Mouse (Mus musculus) liver, adult 2 months (tissue): ENCODE data around the gene Nrp2. TPM values are rescaled to one million over a fixed set of nuclear protein-coding genes. Genes with fewer than 3 reads are reported as not detected.
A peak's percentile ranks its signal among the peaks of the same experiment; 100 is the strongest.

Source experiments
- DNase-seq: peaks from one replicate; pipeline ENCODE4 v3.0.0-alpha.2; 2011; ENCODE audit warnings: low read depth, low spot score; ENCODE audit errors: extremely low read depth
- H3K27ac ChIP-seq: fragments of 200-500 bp; replicated peaks from 2 replicates; pipeline ENCODE4 v1.5.1; 2012; ENCODE audit warnings: low read depth, mild to moderate bottlenecking, control low read depth, inconsistent platforms, low read length; ENCODE audit not compliant: insufficient read depth
- H3K27me3 ChIP-seq: fragments of 200-500 bp; 2 replicates; pipeline ENCODE4 v1.6.1; 2012; ENCODE audit warnings: mild to moderate bottlenecking, moderate library complexity, low read length, inconsistent platforms; ENCODE audit not compliant: control insufficient read depth, insufficient read depth
- H3K36me3 ChIP-seq: fragments of 200-500 bp; 2 replicates; pipeline ENCODE4 v1.6.1; 2012; ENCODE audit warnings: low read length, inconsistent platforms; ENCODE audit not compliant: control insufficient read depth, insufficient read depth
- H3K4me1 ChIP-seq: fragments of 200-500 bp; 2 replicates; pipeline ENCODE4 v1.6.1; 2011; ENCODE audit warnings: low read length; ENCODE audit not compliant: control insufficient read depth, insufficient read depth
- H3K4me3 ChIP-seq: fragments of 200-500 bp; 2 replicates; pipeline ENCODE4 v1.5.1; 2011; ENCODE audit warnings: low read depth, mild to moderate bottlenecking, control low read depth, low read length, moderate library complexity; ENCODE audit not compliant: insufficient read depth
- H3K79me2 ChIP-seq: fragments of 200-500 bp; 2 replicates; pipeline ENCODE4 v1.6.1; 2012; ENCODE audit warnings: inconsistent platforms, mild to moderate bottlenecking, low read length, moderate library complexity; ENCODE audit not compliant: control insufficient read depth, insufficient read depth
- H3K9ac ChIP-seq: fragments of 200-500 bp; 2 replicates; pipeline ENCODE4 v1.6.1; 2012; ENCODE audit warnings: low read depth, mild to moderate bottlenecking, control low read depth, inconsistent platforms, low read length
- CTCF ChIP-seq: fragments of 200-500 bp; IDR thresholded peaks from 2 replicates; pipeline ENCODE4 v1.5.1; 2011; ENCODE audit warnings: low read depth, low read length, control low read depth
- POLR2A ChIP-seq: fragments of 200-500 bp; IDR thresholded peaks from 2 replicates; pipeline ENCODE4 v1.6.1; 2011; ENCODE audit warnings: low read length, control low read depth; ENCODE audit not compliant: insufficient read depth; ENCODE audit errors: extremely low read depth
- WGBS: fragments of 180-500 bp; shearing (Covaris S2); methylation state at CpG from one replicate; pipeline ENCODE4 v1.1.7; 2018; 5-methylcytosine and 5-hydroxymethylcytosine counted together
- polyA plus RNA-seq: library from polyadenylated mRNA; depleted of rRNA; stranded (reverse); fragments of >200 nt; gene quantifications from 2 replicates; pipeline ENCODE4 v1.2.3, GENCODE M21; 2012
- total RNA-seq: library from RNA; depleted of rRNA; stranded (reverse); fragments of >200 nt; gene quantifications from 2 replicates; pipeline ENCODE4 v1.2.3, GENCODE M21; 2014

Gene Nrp2
- total and polyA plus RNA-seq, 2 experiments = 3.2 to 11.4 TPM

DNA sequence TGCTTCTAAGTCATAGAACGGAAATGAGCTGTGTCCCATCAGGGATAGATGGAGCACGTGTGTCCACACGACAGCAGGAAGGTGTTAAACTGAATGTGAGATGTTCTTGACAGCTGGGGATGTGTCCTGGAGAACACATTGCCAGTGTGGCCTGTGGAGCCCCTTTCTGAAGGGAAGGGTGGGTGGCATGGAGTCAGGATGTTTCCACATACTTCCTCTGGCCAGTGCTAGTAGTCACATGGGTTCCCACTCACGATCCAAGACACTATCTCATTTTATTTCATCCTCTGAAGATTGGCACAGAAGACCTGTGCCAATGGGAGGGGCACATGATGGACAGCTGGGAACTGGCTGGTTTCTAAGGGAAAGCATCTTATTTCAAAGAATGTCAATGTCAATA is 75.8 kb downstream of the Nrp2 start:
- DNase-seq = no peak
- Histone ChIP-seq H3K27me3 (no peaks in the 10 kb centered on the region), H3K4me3 (no peak overlapping the region), H3K4me1 (peaks cover 8% of the 10 kb centered on the region), H3K27ac (no peak overlapping the region), H3K36me3 (no peaks in the 10 kb centered on the region), H3K79me2 (no peaks in the 10 kb centered on the region), H3K9ac (no peak overlapping the region)
- no peak for TF ChIP-seq POLR2A
- TF ChIP-seq CTCF = no peak
- 76% methylated on average over 4 of the region's 4 CpGs for WGBS

DNA sequence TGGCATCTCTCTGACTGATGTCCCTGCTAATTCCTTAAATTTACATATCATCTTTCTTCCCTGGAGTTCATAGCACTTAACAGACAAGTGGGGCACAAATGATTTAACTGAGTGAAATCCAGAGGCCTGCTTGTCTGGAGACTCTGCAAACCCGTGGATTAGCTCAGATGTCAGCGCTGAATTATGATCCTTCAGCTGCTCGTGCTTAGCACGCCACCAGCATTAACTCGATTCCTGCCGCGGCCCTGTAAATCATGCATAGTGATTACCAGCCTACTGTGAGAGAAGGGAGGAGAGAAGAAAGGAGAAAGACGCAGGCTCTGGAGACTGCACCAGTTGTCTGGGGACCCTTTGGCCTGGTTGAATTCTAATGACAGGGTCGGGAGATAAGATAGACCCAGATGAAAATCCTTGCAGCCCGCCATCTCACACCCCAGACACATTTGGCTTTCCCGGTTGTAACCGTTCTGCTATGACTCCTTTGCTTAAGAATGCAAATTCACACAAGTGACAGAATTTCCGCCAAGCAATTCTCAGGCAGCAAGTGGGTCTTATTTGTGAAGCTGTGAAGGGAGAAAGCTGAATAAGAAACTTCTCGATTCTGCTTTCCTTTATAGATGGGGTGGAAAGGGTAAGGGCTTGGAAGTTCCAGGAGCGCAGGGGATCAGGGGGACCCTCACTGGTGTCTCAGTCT is 77.1 kb downstream of the Nrp2 start:
- Histone ChIP-seq H3K4me1 (peaks cover 8% of the 10 kb centered on the region), H3K36me3 (no peaks in the 10 kb centered on the region), H3K27me3 (no peaks in the 10 kb centered on the region), H3K27ac (no peak overlapping the region), H3K79me2 (no peaks in the 10 kb centered on the region), H3K4me3 (no peak overlapping the region), H3K9ac (no peak overlapping the region)
- 81% methylated on average over 15 of the region's 15 CpGs for WGBS
- DNase-seq = no peak
- TF ChIP-seq CTCF (no peak), POLR2A (no peak)

- no peak overlapping the region for H3K4me3 ChIP-seq
- TF ChIP-seq POLR2A (no peak), CTCF (no peak)
- no peak overlapping the region for H3K27ac ChIP-seq
- no peak for DNase-seq
- no peaks in the 10 kb centered on the region for H3K36me3 ChIP-seq
- H3K9ac ChIP-seq = no peak overlapping the region
- WGBS = 88% methylated on average over 2 of the region's 2 CpGs
- peaks cover 8% of the 10 kb centered on the region for H3K4me1 ChIP-seq
- H3K79me2 ChIP-seq = no peaks in the 10 kb centered on the region
- H3K27me3 ChIP-seq = no peaks in the 10 kb centered on the region
Observed at GRCm38 (mm10) chr1:62782155-62782554, 79.1 kb downstream of the Nrp2 start.

DNA sequence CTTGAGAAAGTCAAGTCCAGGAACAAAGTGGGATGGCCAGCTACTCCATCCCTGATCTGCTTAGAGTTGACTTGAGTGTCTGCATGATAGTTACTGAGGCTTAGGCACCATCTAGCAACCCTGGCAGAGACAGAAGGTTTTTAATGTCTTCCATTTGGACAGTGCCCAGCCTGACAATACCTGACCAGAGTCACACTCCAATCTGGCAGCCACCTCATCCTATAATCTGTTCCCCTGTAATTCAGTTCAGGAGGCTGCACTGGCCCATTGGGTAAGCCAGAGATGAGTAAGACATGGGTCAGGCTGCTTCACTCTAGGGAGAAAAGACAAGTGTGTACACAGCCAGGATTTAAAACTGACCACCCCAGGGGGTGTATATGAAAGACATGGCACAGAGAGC is 79.5 kb downstream of the Nrp2 start:
- Histone ChIP-seq H3K27ac (no peak overlapping the region), H3K36me3 (no peaks in the 10 kb centered on the region)

GRCm38 (mm10) chr1:62783354-62784083 is 80.4 kb downstream of the Nrp2 start:
- WGBS = 73% methylated on average over 18 of the region's 18 CpGs
- no peak overlapping the region for H3K9ac ChIP-seq
- peak; percentile 43 for DNase-seq

More for the DNA sequence above, 79.5 kb downstream of the Nrp2 start:
- no peak for TF ChIP-seq CTCF
- TF ChIP-seq POLR2A = no peak
- Histone ChIP-seq H3K27me3 (no peaks in the 10 kb centered on the region), H3K9ac (no peak overlapping the region), H3K4me3 (no peak overlapping the region), H3K79me2 (no peaks in the 10 kb centered on the region), H3K4me1 (peaks cover 4% of the 10 kb centered on the region)
- DNase-seq = no peak

DNA sequence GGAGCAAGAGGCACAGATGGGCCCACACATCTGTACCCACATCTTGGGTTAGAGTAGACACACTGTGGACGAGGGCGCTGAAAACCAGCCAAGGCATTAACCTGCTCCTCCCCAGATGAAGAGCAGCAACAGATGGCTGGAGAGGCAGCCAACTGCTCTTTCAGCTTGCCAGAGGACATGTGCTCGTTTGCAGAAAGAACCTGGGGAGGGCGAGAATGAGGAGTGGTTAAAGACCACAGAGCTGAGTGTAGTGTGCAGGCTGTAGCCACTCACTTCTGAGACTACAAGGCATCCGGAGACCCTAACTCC is 81.0 kb downstream of the Nrp2 start:
- 71% methylated on average over 5 of the region's 5 CpGs for WGBS
- Histone ChIP-seq H3K27ac (no peak overlapping the region), H3K36me3 (no peaks in the 10 kb centered on the region), H3K9ac (no peak overlapping the region), H3K4me3 (no peak overlapping the region), H3K79me2 (no peaks in the 10 kb centered on the region), H3K4me1 (no peaks in the 10 kb centered on the region), H3K27me3 (no peaks in the 10 kb centered on the region)
- TF ChIP-seq CTCF = no peak
- TF ChIP-seq POLR2A = no peak
- DNase-seq = no peak

More at GRCm38 (mm10) chr1:62783354-62784083, 80.4 kb downstream of the Nrp2 start:
- Histone ChIP-seq H3K4me3 (no peak overlapping the region), H3K79me2 (no peaks in the 10 kb centered on the region), H3K4me1 (no peaks in the 10 kb centered on the region), H3K27me3 (no peaks in the 10 kb centered on the region), H3K27ac (no peak overlapping the region), H3K36me3 (no peaks in the 10 kb centered on the region)
- peak; percentile 72 for TF ChIP-seq CTCF
- TF ChIP-seq POLR2A = no peak
